Mouse (Mus musculus) neutrophil, adult 5-6 weeks (primary cell): ENCODE data around the gene Polr1b. TPM values are rescaled to one million over a fixed set of nuclear protein-coding genes. Genes with fewer than 3 reads are reported as not detected.

Experiments
- ATAC-seq: fragments of 151-379, 151-347 bp; 2 replicates; pipeline ENCODE4 v1.8.0; 2017; ENCODE audit warnings: mild to moderate bottlenecking, moderate TSS enrichment; ENCODE audit not compliant: insufficient number of reproducible peaks, poor library complexity, low FRiP score, severe bottlenecking; ENCODE audit errors: extremely low read depth
- total RNA-seq: library from RNA; stranded (forward); fragments of 200-1000 nt; gene quantifications from 2 replicates; pipeline ENCODE4 v1.2.3, GENCODE M21; 2017

Gene Polr1b
- 14.5 and 17.3 TPM in 2 replicates for total RNA-seq

DNA sequence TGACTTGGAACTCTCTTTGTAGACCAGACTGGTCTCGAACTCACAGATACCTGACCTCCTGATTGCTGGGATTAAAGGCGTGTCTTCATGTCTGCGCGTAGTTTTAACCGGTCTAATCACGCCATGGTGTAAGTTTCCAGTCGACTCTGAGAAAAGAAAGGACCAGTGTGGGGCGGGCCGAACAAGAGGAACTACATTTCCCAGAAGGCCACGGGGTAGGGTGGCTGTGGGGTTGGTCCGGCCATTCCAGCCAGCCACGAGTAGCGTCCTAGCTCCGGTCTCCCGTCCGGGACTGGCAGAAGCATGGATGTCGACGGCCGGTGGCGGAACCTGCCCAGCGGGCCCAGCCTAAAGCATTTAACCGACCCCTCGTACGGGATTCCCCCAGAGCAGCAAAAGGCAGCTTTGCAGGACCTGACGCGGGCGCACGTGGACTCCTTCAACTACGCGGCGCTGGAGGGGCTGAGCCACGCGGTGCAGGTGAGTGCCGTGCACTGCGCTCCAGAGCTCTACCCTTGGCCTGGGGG, at the start of gene Polr1b:
Polr1b (plus strand) TSS at position 212 of the 527 bp plus-strand sequence.
- ATAC-seq = peak; percentile 97

DNA sequence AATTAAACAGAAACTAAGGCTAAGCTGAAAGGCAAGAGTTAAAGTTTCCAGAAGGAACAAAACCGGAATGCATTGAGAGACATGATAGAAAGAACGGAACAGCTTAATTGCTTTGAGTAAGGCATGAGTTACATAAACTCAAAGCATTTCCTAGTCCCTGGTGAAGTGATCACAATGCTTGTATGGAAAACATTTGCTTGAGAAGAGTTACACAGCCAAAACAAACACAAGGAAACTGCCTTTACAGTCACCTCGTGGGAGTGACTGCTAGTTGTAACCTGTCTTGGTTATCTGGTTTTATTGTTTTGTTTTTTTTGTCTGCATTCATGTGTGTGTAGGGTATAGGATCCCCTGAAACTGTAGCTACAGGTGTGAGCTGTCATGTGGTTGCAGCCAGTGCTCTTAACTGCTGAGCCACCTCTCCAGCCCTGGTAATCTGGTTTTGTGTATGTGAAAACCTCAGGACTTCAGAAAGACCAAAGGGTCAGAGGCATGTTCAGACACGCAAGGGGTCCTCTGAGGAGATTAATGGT, 48.3 kb upstream of the Polr1b start:
- no peak for ATAC-seq

GRCm38 (mm10) chr2:129055741-129056140, 45.1 kb upstream of the Polr1b start:
- no peak for ATAC-seq

DNA sequence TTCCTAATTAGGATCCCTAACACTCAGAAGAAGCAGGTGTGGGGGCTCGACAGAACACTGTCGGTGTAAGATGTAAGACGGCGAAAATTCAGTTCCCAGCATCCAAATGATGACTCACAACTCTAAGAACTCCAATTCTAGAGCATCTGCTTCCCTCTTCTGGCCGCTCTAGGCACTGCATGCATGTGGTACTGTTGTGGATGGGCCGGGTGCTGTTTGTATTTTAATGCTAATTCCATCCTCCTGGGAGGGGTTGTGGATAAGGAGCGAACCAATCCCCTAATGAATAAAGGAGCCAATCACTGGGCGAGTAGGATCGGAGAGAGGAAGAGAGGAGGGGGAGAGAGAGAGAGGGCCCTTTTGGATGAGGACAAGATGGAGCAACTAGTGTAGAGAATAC, 44.2 kb upstream of the Polr1b start:
- no peak for ATAC-seq

DNA sequence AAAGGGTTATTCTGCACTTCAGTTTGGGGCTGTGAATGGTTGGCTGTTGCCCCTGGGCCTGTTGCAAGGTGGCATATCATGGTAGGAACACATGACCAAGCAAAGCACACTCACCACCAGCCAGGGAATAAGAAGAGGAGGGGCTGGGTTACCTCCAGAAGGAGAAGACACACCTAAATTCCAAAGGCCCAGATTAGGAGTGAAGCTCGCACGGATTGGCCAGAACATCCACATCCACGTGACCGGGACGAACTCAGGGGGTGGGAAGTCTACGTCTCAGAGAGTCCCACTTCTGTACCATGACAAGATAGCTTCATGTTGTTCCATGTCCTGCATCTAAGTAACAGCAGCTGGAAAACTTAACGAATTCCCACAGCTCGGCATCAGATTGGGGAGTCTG, 43.5 kb upstream of the Polr1b start:
- no peak for ATAC-seq

DNA sequence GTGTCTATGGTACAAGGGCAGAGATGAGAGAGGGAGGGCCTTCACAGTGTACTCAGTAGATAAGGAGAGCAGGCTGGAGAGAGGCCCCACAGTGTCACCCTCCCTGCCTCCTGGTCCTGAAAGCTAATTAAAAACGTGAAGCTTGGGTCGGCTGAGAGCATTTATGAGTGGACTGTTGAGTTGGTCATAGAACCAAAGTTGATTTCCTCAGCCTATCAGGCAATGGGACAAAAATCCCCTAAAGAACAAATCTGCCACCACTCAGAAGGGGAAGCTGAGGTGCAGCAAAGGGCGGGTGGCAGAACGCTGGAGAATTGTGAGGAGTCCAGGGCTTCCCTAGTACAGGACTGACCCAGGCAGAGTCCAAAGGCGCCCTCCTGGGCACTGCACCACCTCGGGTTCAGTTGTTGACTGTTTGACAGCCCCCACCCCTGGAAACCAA, 42.9 kb upstream of the Polr1b start:
- no peak for ATAC-seq

- ATAC-seq = no peak
Observed at GRCm38 (mm10) chr2:129061456-129062059, 39.2 kb upstream of the Polr1b start.

GRCm38 (mm10) chr2:129065437-129066282, 35.1 kb upstream of the Polr1b start, which contains the start of gene Ttl:
Ttl (plus strand) TSS chr2:129065942.
- peak; percentile 59 for ATAC-seq

DNA sequence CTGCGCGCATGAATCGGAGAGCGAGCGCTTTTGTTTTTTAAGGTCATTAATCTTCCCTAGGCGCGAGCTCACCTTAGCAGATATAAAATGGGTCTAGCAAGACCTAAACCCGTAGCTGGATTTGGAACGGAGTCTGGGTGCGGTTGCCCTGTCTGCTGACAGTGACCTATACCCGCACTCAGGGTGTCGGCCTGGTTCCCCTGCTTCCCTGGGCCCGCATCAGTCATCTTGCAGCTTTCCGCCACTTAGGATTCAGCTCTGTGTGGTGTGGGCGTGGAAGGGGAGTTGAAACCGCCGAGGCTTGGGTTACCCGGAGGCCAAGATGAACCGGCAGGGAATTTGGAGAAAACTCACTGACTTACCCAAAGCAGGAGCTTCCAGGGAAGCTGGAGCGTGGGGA, 34.5 kb upstream of the Polr1b start:
- ATAC-seq = peak; percentile 21; the same call in 1 of the 2 replicates

- no peak for ATAC-seq
Observed at GRCm38 (mm10) chr2:129070296-129070695, 30.5 kb upstream of the Polr1b start.

- peak; percentile 44; the same call in 1 of the 2 replicates for ATAC-seq
Observed at GRCm38 (mm10) chr2:129078313-129078712, 22.5 kb upstream of the Polr1b start.

GRCm38 (mm10) chr2:129079194-129079593, 21.6 kb upstream of the Polr1b start:
- ATAC-seq = no peak

GRCm38 (mm10) chr2:129081097-129081496, 19.7 kb upstream of the Polr1b start:
- no peak for ATAC-seq

DNA sequence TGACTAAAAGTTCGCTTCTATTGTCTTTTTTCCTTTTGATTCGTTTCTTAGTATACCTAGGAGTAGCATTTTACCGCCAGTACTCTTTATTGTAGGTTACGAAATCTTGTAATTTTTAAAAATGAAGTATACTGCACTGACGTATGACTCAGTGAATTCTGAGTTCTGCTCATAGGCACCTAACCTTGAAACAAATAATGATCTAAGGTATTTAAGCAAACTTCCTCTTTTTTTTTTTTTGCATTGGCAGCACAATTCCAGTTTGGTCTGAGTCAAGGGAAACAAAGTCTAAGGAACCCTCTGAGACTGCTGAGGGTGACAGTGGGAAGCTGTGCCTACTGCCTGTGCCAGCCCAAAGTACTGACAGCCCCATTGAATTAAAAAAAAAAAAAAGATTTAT, 17.3 kb upstream of the Polr1b start:
- no peak for ATAC-seq

- ATAC-seq = peak; percentile 63
Observed at GRCm38 (mm10) chr2:129084959-129085358, 15.8 kb upstream of the Polr1b start.

DNA sequence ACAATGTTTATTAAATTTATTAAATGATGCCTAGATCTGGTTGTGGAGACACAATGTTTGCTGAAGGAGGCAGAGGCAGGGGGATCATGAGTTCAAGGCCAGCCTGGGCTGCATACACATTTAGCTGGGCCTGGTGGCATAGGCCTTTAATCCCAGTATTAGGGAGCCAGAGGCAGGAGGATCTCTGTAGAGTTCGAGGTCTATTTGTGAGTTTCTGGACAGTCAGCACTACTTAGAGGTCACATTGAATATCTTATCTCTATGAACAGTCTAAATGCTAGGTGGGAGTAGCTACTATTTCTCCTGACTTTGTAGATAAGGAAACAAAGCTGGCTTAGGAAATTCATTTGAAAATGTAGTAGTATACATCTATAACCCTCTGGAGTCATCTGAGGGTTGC, 13.3 kb upstream of the Polr1b start:
- ATAC-seq = no peak

DNA sequence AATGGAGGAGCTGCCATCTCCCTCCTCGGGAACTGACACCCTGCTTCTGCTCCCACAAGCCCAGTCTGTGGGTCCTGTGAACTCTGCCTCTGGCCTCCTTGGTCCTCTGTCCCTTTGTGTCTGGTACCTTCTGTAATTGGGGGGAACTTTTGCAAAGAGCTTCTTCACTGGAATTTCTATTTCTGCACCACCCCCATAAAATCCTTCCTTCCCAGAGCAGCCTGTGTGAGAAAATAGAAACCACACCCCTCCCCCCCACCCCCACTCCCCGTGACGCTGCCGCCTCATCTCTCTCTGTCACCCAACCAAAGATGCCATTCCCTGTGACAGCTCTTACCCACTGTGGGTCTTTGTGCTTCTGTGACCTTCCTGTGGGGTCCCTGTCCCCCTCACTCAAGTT, 10.4 kb upstream of the Polr1b start:
- ATAC-seq = no peak

DNA sequence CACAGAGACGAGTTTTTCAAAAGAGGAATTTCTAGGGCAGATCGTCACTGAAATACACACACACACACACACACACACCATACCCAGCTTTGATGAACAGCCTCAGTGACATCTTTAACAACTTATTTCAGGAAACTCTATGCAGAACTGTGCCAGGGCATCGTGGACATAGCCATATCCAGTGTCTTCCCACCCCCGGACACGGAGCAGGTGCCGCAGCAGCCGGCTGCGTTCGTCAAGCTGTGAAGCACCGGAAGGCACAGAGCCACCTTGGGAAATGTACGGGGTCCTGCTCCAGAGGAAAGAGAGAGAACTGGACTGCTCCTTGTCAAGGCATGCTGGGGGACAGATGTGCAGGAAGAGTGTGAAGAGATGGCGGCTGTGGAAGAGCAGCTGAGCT, 8.0 kb upstream of the Polr1b start:
- ATAC-seq = no peak

DNA sequence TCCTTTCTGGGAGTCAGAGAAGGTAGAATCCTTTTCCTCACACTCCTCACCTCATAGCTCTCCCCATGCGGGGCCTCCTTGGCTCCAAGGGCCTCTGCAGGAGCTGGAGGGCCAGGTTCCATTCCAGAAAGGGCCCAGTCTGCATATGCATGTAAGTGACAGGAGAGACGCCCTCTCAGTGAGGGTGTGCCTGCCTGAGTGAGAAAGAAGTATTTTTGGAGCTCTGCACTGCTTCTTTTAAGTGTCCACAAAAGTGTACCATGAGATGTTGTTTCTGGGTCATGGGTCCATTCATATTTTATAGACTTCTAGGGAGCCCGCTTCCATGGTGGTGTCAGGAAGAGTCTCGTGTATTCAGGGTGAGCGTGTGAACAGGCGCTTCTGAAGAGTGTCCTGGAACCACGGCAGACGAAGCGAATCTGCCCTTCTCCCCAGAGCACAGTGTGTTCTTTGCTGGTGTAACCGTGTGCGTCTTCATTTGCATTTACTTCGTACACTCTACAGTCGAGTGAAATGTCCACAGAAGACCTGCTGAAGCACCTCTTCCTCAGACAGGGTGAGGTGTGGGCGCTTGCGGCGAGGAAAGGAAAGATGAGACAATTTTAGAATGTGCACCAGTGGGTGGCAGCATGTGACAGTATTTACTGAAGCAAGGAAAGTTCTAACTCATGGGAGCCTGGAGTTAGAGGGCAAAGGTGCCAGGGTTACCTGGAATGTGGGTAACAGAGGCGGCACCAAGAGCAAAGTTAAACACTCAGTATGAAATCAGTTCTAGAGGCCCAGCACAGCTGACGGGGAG, 6.7 kb upstream of the Polr1b start:
- ATAC-seq = no peak
